Mouse (Mus musculus): ENCODE measurements around the gene Alg12. TPM values are rescaled to one million over a fixed set of nuclear protein-coding genes. Genes with fewer than 3 reads are reported as not detected.

The Alg12 gene
- total RNA-seq, 2 experiments from 2014 or later = 3.9 to 6.6 TPM

DNA sequence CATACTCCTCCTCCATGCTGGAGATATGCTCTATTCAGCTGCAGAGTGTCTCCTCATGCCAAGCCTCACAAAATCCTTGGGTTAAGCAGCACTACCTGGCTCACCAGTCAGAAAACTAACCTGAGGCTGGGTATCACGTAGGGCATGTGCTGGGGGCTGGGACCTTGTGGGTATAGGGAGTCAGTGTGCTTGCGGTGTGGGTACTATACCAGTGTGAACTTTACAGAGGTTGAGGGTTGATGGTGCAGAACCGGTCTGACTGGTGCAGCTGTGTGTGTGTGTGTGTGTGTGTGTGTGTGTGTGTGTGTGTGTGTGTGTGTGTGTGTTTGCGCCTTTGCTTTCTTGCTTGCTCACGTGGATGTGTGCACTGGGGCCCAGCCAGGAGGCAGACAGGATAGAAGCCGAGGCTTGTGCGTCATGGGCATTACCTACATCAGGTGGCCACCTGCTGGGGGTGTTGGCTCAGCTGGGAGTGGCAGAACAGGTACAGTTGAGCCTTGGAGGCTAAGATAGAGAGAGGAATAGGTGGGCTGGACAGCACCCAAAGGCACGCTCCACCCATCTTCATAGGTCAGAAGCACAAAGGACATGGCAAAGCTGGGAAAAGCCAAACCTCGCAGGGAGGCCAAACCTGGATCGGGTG, 32.5 kb upstream of the Alg12 start:
- intact Hi-C loops (cut with DNase I) = no loop called here
- no peak overlapping the region for H3K4me3 ChIP-seq
- H3K27ac ChIP-seq = peak overlapping the region; percentile 90
- no peak for TF ChIP-seq CTCF (IDR thresholded peaks at IDR 0.05)
- DNase-seq = no peak

GRCm38 (mm10) chr15:88851076-88851475, 32.0 kb upstream of the Alg12 start:
- intact Hi-C loops (cut with DNase I) = no loop called here
- H3K27ac ChIP-seq = peak overlapping the region; percentile 90
- TF ChIP-seq CTCF (IDR thresholded peaks at IDR 0.05) = no peak
- DNase-seq = no peak
- H3K4me3 ChIP-seq = peak overlapping the region; percentile 7; the same call in 1 of the 2 replicates

GRCm38 (mm10) chr15:88850146-88850826, 31.2 kb upstream of the Alg12 start:
- TF ChIP-seq CTCF (IDR thresholded peaks at IDR 0.05) = no peak
- intact Hi-C loops (cut with DNase I) = no loop called here

GRCm38 (mm10) chr15:88849621-88850020, 30.5 kb upstream of the Alg12 start:
- H3K27ac ChIP-seq = peak overlapping the region; percentile 90
- intact Hi-C loops (cut with DNase I) = no loop called here
- H3K4me3 ChIP-seq = no peak overlapping the region
- DNase-seq = no peak
- no peak for TF ChIP-seq CTCF (IDR thresholded peaks at IDR 0.05)

More at GRCm38 (mm10) chr15:88850146-88850826, 31.2 kb upstream of the Alg12 start:
- DNase-seq = peak; percentile 95
- Histone ChIP-seq H3K27ac (peak overlapping the region; percentile 90), H3K4me3 (peak overlapping the region; percentile 7; the same call in 1 of the 2 replicates)

GRCm38 (mm10) chr15:88848661-88849060, 29.5 kb upstream of the Alg12 start:
- DNase-seq = no peak
- peak overlapping the region; percentile 90 for H3K27ac ChIP-seq
- intact Hi-C loops (cut with DNase I) = no loop called here
- TF ChIP-seq CTCF (IDR thresholded peaks at IDR 0.05) = no peak
- H3K4me3 ChIP-seq = no peak overlapping the region

DNA sequence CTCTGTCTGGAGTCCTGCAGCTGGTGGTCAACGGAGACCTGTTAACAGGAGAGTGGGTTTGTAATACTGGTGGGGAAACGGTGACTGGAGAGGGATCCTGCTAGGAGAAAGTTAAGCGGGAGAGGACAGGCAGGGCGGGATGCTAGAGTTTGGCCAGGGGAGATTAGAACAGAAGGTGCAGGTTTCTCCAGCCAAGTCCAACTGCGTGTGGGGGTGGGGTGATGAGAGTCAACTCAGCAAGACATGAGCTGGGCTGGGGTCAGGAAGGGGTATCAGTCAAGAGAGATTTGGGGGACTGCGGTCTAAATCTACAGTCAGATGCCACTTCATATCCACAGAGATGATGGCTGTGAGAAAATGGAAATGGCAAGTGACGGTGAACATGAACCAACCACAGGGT, 25.8 kb upstream of the Alg12 start:
- DNase-seq = no peak
- H3K27ac ChIP-seq = no peak overlapping the region
- intact Hi-C loops (cut with DNase I) = no loop called here
- no peak for TF ChIP-seq CTCF (IDR thresholded peaks at IDR 0.05)
- no peak overlapping the region for H3K4me3 ChIP-seq

GRCm38 (mm10) chr15:88843486-88844097, 24.5 kb upstream of the Alg12 start:
- DNase-seq = no peak
- no peak for TF ChIP-seq CTCF (IDR thresholded peaks at IDR 0.05)
- H3K27ac ChIP-seq = peak overlapping the region; percentile 24; the same call in 1 of the 2 replicates
- intact Hi-C loops (cut with DNase I) = no loop called here
- no peak overlapping the region for H3K4me3 ChIP-seq

GRCm38 (mm10) chr15:88842300-88842673, 23.2 kb upstream of the Alg12 start:
- no peak for DNase-seq
- TF ChIP-seq CTCF (IDR thresholded peaks at IDR 0.05) = no peak
- Histone ChIP-seq H3K4me3 (no peak overlapping the region), H3K27ac (no peak overlapping the region)
- intact Hi-C loops (cut with DNase I) = no loop called here

- intact Hi-C loops (cut with DNase I) = no loop called here
- TF ChIP-seq CTCF (IDR thresholded peaks at IDR 0.05) = no peak
- Histone ChIP-seq H3K27ac (peak overlapping the region; percentile 69; the same call in 1 of the 2 replicates), H3K4me3 (no peak overlapping the region)
- DNase-seq = no peak
Observed at GRCm38 (mm10) chr15:88841580-88842299, 22.6 kb upstream of the Alg12 start.

DNA sequence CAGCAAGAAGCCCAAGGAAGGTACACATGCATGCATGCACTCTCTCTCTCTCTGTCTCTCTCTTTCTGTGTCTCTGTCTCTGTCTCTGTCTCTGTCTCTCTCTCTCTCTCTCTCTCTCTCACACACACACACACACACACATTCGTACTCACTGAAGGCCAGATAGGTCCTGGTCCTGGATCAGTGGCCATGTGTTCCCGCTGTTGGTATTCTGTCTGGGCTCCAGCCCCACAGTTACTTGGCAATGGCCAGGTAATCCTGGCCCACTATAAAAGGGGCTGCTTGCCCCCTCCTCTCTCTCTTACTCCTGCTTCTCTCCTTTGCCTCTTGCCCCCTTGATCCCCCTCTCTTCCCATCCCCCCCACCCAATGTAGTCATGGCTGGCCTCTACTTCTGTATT, 22.0 kb upstream of the Alg12 start:
- TF ChIP-seq CTCF (IDR thresholded peaks at IDR 0.05) = no peak
- intact Hi-C loops (cut with DNase I) = no loop called here
- Histone ChIP-seq H3K27ac (peak overlapping the region; percentile 69), H3K4me3 (no peak overlapping the region)
- DNase-seq = no peak

DNA sequence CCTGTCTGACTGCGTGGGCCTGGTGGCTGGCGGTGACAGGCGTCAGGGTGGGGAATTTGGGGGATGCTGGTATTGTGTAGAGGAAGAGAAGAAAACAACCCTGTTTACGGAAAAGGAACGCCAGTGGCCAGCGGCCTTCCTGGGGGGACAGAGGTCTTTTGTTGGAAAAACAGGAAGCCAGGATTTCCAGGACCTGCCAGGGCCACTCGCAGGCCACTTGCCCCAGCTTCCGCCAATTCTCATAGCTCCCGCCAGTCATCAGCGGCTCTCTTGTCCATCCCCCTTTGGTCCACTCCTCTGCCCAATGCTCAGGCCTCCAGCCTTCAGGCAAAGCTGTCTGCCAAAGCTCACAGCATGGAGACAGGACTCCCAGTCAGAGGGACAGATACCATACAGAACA, 21.0 kb upstream of the Alg12 start:
- no peak for TF ChIP-seq CTCF (IDR thresholded peaks at IDR 0.05)
- Histone ChIP-seq H3K4me3 (peak overlapping the region; percentile 55; the same call in 1 of the 2 replicates), H3K27ac (peak overlapping the region; percentile 96)
- intact Hi-C loops (cut with DNase I) = no loop called here
- peak; percentile 66 for DNase-seq

- no peak for TF ChIP-seq CTCF (IDR thresholded peaks at IDR 0.05)
- intact Hi-C loops (cut with DNase I) = loop anchor here (1.0 kb wide), 1 partner anchor 25 kb away; no protein-coding TSS in a partner anchor
- peak overlapping the region; percentile 96 for H3K27ac ChIP-seq
Observed at GRCm38 (mm10) chr15:88839271-88839670, 20.2 kb upstream of the Alg12 start.

More at GRCm38 (mm10) chr15:88839271-88839670, 20.2 kb upstream of the Alg12 start:
- peak; percentile 91 for DNase-seq
- H3K4me3 ChIP-seq = peak overlapping the region; percentile 55
